Mouse (Mus musculus) kidney, adult 2 months (tissue): ENCODE data around the gene Slc4a2.

Source experiments
- CTCF ChIP-seq: fragments of 200-500 bp; conservative IDR thresholded peaks from 2 replicates; pipeline ENCODE4 v1.5.1; 2011; ENCODE audit warnings: low read depth, mild to moderate bottlenecking, control low read depth, low read length, moderate library complexity, mixed read lengths; ENCODE audit not compliant: insufficient read depth, insufficient read length
- POLR2A ChIP-seq: fragments of 200-500 bp; IDR thresholded peaks from one replicate; pipeline ENCODE4 v1.6.1; 2011; ENCODE audit warnings: low read depth, low read length, control low read depth

GRCm38 (mm10) chr5:24424861-24425411 is 1.3 kb downstream of the Slc4a2 start:
- TF ChIP-seq CTCF (no peak), POLR2A (no peak)
